Mouse (Mus musculus) stomach, embryonic 15.5 days (tissue): ENCODE measurements around the gene Bora. TPM values are rescaled to one million over a fixed set of nuclear protein-coding genes. Genes with fewer than 3 reads are reported as not detected.
"Not testable (repeated sequence)": the region's sequence is repeated elsewhere in the genome, so short reads cannot be mapped to it uniquely, and the experiment has no call there.

Experiments used
- ATAC-seq: fragments of 200-750 bp; cut with Nextera tagmentation; 2 replicates; pipeline ENCODE4 v1.8.0; 2017; ENCODE audit warnings: low read depth, moderate number of reproducible peaks, moderate TSS enrichment; ENCODE audit not compliant: insufficient read depth, low FRiP score
- H3K27ac ChIP-seq: fragments of 300-500 bp; sonication (generic); 2 replicates; pipeline ENCODE4 v1.5.1; 2015; ENCODE audit warnings: mild to moderate bottlenecking, inconsistent platforms
- H3K27me3 ChIP-seq: fragments of 300-500 bp; sonication (generic); replicated peaks from 2 replicates; pipeline ENCODE4 v1.6.1; 2015; ENCODE audit warnings: inconsistent platforms
- H3K36me3 ChIP-seq: fragments of 300-500 bp; sonication (generic); 2 replicates; pipeline ENCODE4 v1.6.1; 2015; ENCODE audit warnings: inconsistent platforms
- H3K4me1 ChIP-seq: fragments of 300-500 bp; sonication (generic); 2 replicates; pipeline ENCODE4 v1.6.1; 2015; ENCODE audit warnings: inconsistent platforms
- H3K4me2 ChIP-seq: fragments of 300-500 bp; sonication (generic); 2 replicates; pipeline ENCODE4 v1.6.1; 2015; ENCODE audit warnings: mild to moderate bottlenecking, inconsistent platforms
- H3K4me3 ChIP-seq: fragments of 300-500 bp; sonication (generic); replicated peaks from 2 replicates; pipeline ENCODE4 v1.5.1; 2015; ENCODE audit warnings: inconsistent platforms
- H3K9ac ChIP-seq: fragments of 300-500 bp; sonication (generic); 2 replicates; pipeline ENCODE4 v1.6.1; 2015; ENCODE audit warnings: inconsistent platforms
- H3K9me3 ChIP-seq: fragments of 300-500 bp; sonication (generic); 2 replicates; pipeline ENCODE4 v1.6.1; 2016; ENCODE audit warnings: inconsistent platforms
- WGBS: fragments of 180-500 bp; shearing (Covaris S2); methylation state at CpG from one replicate; pipeline ENCODE4 v1.1.7; 2015; 5-methylcytosine and 5-hydroxymethylcytosine counted together
- polyA plus RNA-seq: library from polyadenylated mRNA; unstranded; fragments of >200 nt; fragmentation: Nextera tagmentation; extraction: Ambion mirVana; gene quantifications from 2 replicates; pipeline ENCODE4 v1.2.1, GENCODE M21; 2015

Bora gene
- polyA plus RNA-seq, 1 experiment from 2014 or later, result 57.2 TPM

GRCm38 (mm10) chr14:99037703-99038102 lies 8.3 kb upstream of the Bora start:
- Histone ChIP-seq H3K9me3 (no peaks in the 10 kb centered on the region), H3K9ac (no peak overlapping the region), H3K27ac (no peak overlapping the region), H3K4me2 (no peak overlapping the region), H3K4me3 (no peak overlapping the region), H3K4me1 (0 out of 2 replicates have a peak, but pooled peaks cover 8% of the 10 kb centered on the region), H3K27me3 (no peaks in the 10 kb centered on the region), H3K36me3 (peaks cover 3% of the 10 kb centered on the region; the same call in 1 of the 2 replicates)
- whole genome bisulfite sequencing, result 77% methylated on average over 2 of the region's 2 CpGs
- peak; percentile 56 for ATAC-seq

GRCm38 (mm10) chr14:99039308-99039707 lies 6.7 kb upstream of the Bora start:
- H3K36me3 ChIP-seq, H3K9me3 ChIP-seq, H3K4me2 ChIP-seq, H3K27me3 ChIP-seq, H3K4me3 ChIP-seq, H3K27ac ChIP-seq, ATAC-seq, H3K9ac ChIP-seq: not testable (repeated sequence)
- peaks cover 17% of the 10 kb centered on the region for H3K4me1 ChIP-seq
- WGBS, result 65% methylated on average over 5 of the region's 5 CpGs

DNA sequence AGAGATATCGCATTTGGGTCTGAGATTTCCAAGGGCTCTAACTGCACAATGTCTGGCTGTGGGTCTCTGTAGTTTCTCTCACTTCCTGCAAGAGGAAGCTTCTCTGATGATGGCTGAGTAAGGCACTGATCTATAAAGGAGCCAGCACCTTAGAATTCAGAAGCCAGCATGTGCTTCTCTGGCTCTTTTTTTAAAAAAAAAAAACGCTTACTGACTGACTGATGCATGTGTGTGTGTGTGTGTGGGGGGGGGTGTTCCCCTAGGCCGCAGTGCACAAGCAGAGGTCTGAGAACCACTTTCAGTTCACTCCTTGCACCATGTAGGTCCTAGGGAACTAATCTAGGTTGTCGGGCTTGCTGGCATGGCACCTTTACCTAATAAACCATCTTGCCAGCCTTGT lies 4.6 kb upstream of the Bora start:
- no peak for ATAC-seq
- no peak overlapping the region for H3K9ac ChIP-seq
- H3K4me2 ChIP-seq, result no peak overlapping the region
- WGBS, result 68% methylated on average over 4 of the region's 4 CpGs
- H3K27ac ChIP-seq, result no peak overlapping the region
- peaks cover 17% of the 10 kb centered on the region for H3K4me1 ChIP-seq
- no peaks in the 10 kb centered on the region for H3K27me3 ChIP-seq
- 0 out of 2 replicates have a peak, but pooled peaks cover 3% of the 10 kb centered on the region for H3K36me3 ChIP-seq
- H3K9me3 ChIP-seq, result no peaks in the 10 kb centered on the region
- H3K4me3 ChIP-seq, result no peak overlapping the region

- H3K27ac ChIP-seq, result no peak overlapping the region
- no peak overlapping the region for H3K9ac ChIP-seq
Observed at GRCm38 (mm10) chr14:99043499-99043898, 2.5 kb upstream of the Bora start.

GRCm38 (mm10) chr14:99044096-99044495 lies 1.9 kb upstream of the Bora start:
- Histone ChIP-seq H3K4me1 (peaks cover 21% of the 10 kb centered on the region), H3K36me3 (no peaks in the 10 kb centered on the region), H3K4me2 (peak overlapping the region; percentile 63), H3K27ac (no peak overlapping the region), H3K4me3 (0 out of 2 replicates have a peak overlapping the region, but pooled peaks have one; percentile 3), H3K9me3 (no peaks in the 10 kb centered on the region), H3K9ac (no peak overlapping the region), H3K27me3 (no peaks in the 10 kb centered on the region)
- 39% methylated on average over 10 of the region's 10 CpGs for WGBS
- no peak for ATAC-seq

More at GRCm38 (mm10) chr14:99043499-99043898, 2.5 kb upstream of the Bora start:
- Histone ChIP-seq H3K36me3 (no peaks in the 10 kb centered on the region), H3K4me3 (no peak overlapping the region), H3K9me3 (no peaks in the 10 kb centered on the region), H3K27me3 (no peaks in the 10 kb centered on the region), H3K4me2 (no peak overlapping the region; the same call in 1 of the 2 replicates), H3K4me1 (peaks cover 21% of the 10 kb centered on the region)
- no peak for ATAC-seq
- 53% methylated on average over 1 of the region's 1 CpGs for WGBS

GRCm38 (mm10) chr14:99044718-99045117 lies 1.3 kb upstream of the Bora start:
- ATAC-seq, result no peak
- H3K27ac ChIP-seq, result no peak overlapping the region
- H3K4me3 ChIP-seq, result peak overlapping the region; percentile 96
- H3K4me1 ChIP-seq, result peaks cover 21% of the 10 kb centered on the region
- WGBS, result 6% methylated on average over 5 of the region's 5 CpGs
- H3K4me2 ChIP-seq, result peak overlapping the region; percentile 63
- H3K9me3 ChIP-seq, result no peaks in the 10 kb centered on the region
- 0 out of 2 replicates have a peak overlapping the region, but pooled peaks have one; percentile 9 for H3K9ac ChIP-seq
- H3K27me3 ChIP-seq, result no peaks in the 10 kb centered on the region
- H3K36me3 ChIP-seq, result no peaks in the 10 kb centered on the region

GRCm38 (mm10) chr14:99045378-99046030 lies 518 bp upstream of the Bora start:
- ATAC-seq, result no peak
- H3K27ac ChIP-seq, result peak overlapping the region; percentile 78
- under 1% methylated on average over 53 of the region's 70 CpGs for WGBS

GRCm38 (mm10) chr14:99046782-99047181 lies 760 bp downstream of the Bora start:
- WGBS, result under 1% methylated on average over 15 of the region's 15 CpGs

More at GRCm38 (mm10) chr14:99045378-99046030, 518 bp upstream of the Bora start:
- no peaks in the 10 kb centered on the region for H3K9me3 ChIP-seq
- H3K4me2 ChIP-seq, result peak overlapping the region; percentile 63
- peak overlapping the region; percentile 86 for H3K9ac ChIP-seq
- H3K36me3 ChIP-seq, result peaks cover 3% of the 10 kb centered on the region; the same call in 1 of the 2 replicates
- H3K4me1 ChIP-seq, result peaks cover 21% of the 10 kb centered on the region
- peak overlapping the region; percentile 96 for H3K4me3 ChIP-seq
- H3K27me3 ChIP-seq, result no peaks in the 10 kb centered on the region

DNA sequence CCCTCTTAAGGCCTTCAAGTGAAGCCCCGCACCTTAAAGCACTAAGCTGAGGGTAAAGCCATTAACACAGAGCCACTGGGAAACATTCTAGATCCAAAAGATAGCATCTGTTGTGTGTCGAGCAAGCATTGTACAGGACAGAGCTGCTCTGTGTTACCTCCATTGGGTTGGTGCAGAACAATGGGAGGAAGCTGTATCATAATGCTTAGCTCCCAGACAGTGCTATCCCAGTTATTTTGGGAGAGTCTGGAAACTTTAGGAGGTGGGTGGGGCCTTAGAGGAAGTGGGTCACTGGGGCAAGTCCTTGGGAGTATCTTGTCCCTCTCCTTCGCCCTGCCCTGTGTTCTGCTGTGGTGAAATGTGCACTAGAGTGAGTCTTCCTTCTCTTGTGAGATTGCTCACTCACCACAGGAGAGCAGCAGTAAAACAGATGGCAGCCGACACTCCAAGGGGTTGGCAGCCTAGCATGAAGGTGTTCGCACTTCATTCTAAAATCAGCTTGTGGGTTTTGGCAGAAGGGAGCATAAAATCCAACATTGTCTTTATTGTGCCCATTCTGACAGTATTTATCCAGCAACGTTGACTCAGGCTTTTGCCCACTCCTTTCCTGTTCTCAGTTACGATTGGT lies 13.1 kb downstream of the Bora start:
- no peaks in the 10 kb centered on the region for H3K9me3 ChIP-seq
- peaks cover 21% of the 10 kb centered on the region for H3K36me3 ChIP-seq
- ATAC-seq, result no peak
- no peak overlapping the region for H3K27ac ChIP-seq
- H3K9ac ChIP-seq, result no peak overlapping the region
- no peak overlapping the region for H3K4me2 ChIP-seq
- no peaks in the 10 kb centered on the region for H3K27me3 ChIP-seq
- no peaks in the 10 kb centered on the region for H3K4me1 ChIP-seq
- 85% methylated on average over 7 of the region's 7 CpGs for WGBS
- H3K4me3 ChIP-seq, result no peak overlapping the region

More at GRCm38 (mm10) chr14:99046782-99047181, 760 bp downstream of the Bora start:
- peak overlapping the region; percentile 78 for H3K27ac ChIP-seq
- peak overlapping the region; percentile 57; the same call in 1 of the 2 replicates for H3K9ac ChIP-seq
- H3K4me2 ChIP-seq, result peak overlapping the region; percentile 70
- no peaks in the 10 kb centered on the region for H3K9me3 ChIP-seq
- H3K27me3 ChIP-seq, result no peaks in the 10 kb centered on the region
- H3K36me3 ChIP-seq, result peaks cover 6% of the 10 kb centered on the region; the same call in 1 of the 2 replicates
- H3K4me1 ChIP-seq, result peaks cover 13% of the 10 kb centered on the region
- ATAC-seq, result 0 out of 2 replicates have a peak, but pooled peaks have one; percentile 0
- peak overlapping the region; percentile 96 for H3K4me3 ChIP-seq

DNA sequence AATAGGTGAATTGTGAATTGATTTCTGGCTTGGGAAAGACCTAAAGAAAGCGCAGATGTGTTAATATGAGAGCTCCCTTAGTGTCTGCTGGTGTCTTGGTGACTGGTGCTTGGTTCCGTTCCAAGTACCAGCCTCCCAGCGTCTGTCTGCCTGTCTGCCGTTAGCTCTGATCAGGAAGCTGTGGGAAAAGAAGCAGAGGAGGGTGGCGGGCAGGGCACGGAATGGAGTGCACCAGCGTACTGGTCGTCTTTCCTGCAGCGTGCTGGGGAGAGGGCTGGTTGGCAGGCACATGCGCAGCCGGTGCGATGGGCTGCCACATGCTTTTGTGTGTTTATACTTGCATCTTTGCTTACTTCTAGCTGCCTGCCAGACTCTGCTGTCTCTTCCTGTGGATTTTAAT lies 14.6 kb downstream of the Bora start:
- ATAC-seq, result no peak
- no peak overlapping the region for H3K27ac ChIP-seq
- peaks cover 21% of the 10 kb centered on the region for H3K36me3 ChIP-seq

DNA sequence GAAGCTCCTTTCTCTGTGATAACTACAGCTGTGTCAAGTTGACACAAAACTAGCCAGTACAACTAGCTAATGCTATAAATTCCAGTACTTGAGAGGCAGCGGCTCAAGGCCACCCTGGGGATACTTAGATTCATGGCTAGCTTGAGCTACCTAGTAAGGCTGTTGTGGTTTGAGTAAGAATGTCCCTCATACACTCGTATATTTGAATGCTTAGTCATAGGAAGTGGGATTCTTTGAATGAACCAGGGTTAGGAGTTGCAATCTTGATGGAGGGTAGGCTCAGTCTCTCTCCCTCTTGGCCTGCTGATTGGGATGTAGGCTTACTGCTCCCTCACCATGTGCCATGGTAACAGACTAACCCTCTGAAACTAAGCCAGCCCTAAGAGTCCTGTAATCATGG lies 17.1 kb downstream of the Bora start:
- H3K4me2 ChIP-seq, result no peak overlapping the region
- H3K4me1 ChIP-seq, result no peaks in the 10 kb centered on the region
- ATAC-seq, result no peak
- 91% methylated on average over 2 of the region's 2 CpGs for whole genome bisulfite sequencing
- H3K9me3 ChIP-seq, result no peaks in the 10 kb centered on the region
- H3K9ac ChIP-seq, result no peak overlapping the region
- peaks cover 24% of the 10 kb centered on the region for H3K36me3 ChIP-seq
- H3K27me3 ChIP-seq, result no peaks in the 10 kb centered on the region
- no peak overlapping the region for H3K27ac ChIP-seq
- H3K4me3 ChIP-seq, result no peak overlapping the region

More for the DNA sequence above, 14.6 kb downstream of the Bora start:
- H3K9me3 ChIP-seq, result no peaks in the 10 kb centered on the region
- no peaks in the 10 kb centered on the region for H3K27me3 ChIP-seq
- 90% methylated on average over 12 of the region's 12 CpGs for WGBS
- no peaks in the 10 kb centered on the region for H3K4me1 ChIP-seq
- H3K9ac ChIP-seq, result no peak overlapping the region
- H3K4me2 ChIP-seq, result no peak overlapping the region
- no peak overlapping the region for H3K4me3 ChIP-seq

DNA sequence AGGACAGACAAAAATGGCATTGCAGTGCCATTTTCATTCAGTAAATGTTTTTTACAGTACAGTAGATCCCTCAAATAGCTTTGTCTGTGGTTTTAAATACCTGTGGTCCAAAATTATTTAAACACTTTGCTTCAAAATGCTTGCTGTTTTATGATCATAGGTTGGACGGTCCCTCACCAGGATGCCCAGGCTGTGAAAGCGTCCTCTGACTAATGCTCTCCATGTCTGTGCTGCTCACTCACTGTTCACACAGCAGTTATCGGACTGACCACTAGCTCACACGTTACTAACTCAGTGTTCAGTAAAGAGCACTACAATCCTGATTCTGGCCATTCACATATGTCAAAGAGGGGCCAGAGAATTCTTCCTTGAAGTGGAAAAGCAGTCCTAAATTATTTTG lies 25.1 kb downstream of the Bora start:
- peaks cover 19% of the 10 kb centered on the region for H3K36me3 ChIP-seq
- no peak overlapping the region for H3K27ac ChIP-seq
- no peak overlapping the region for H3K4me2 ChIP-seq
- no peaks in the 10 kb centered on the region for H3K4me1 ChIP-seq
- no peak for ATAC-seq
- H3K27me3 ChIP-seq, result no peaks in the 10 kb centered on the region
- 81% methylated on average over 4 of the region's 4 CpGs for WGBS
- H3K4me3 ChIP-seq, result no peak overlapping the region
- H3K9ac ChIP-seq, result no peak overlapping the region
- no peaks in the 10 kb centered on the region for H3K9me3 ChIP-seq
